Mouse (Mus musculus) retina, embryonic 14.5 days (tissue): Measurements from ENCODE around the gene Chrm5.

Experiments used
- DNase-seq: peaks from one replicate; pipeline ENCODE4 v3.0.0-alpha.2; 2015; ENCODE audit warnings: low spot score

The Chrm5 gene

DNA sequence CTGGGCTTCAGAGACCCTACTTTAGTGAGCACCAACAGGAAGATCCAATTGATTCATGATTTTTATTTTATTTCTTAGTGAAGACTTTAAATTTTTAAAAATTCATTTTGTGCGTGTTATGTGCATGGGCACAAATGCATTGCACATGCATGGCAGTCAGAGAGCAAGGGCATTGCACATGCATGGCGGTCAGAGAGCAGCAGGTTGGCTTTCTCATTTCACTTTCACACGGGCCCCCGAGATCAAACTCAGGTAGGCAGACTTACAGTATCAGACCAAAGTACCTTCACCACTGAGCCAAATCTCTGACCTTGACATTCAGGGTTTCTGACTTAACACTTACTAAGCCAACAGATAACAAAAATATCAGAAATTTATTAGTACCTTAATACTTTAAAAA lies 50.9 kb downstream of the Chrm5 start:
- DNase-seq, result no peak
